Mouse (Mus musculus) forebrain, embryonic 13.5 days (tissue): ENCODE measurements around the gene St8sia2. TPM values are rescaled to one million over a fixed set of nuclear protein-coding genes. Genes with fewer than 3 reads are reported as not detected.
A peak's percentile ranks its signal among the peaks of the same experiment; 100 is the strongest.

Experiments
- ATAC-seq: fragments of 200-750 bp; cut with Nextera tagmentation; 2 replicates; pipeline ENCODE4 v1.8.0; 2017
- H3K27ac ChIP-seq: fragments of 300-500 bp; sonication (generic); 2 replicates; pipeline ENCODE4 v1.5.1; 2015; ENCODE audit warnings: inconsistent platforms, mild to moderate bottlenecking, moderate library complexity
- H3K27me3 ChIP-seq: fragments of 300-500 bp; sonication (generic); 2 replicates; pipeline ENCODE4 v1.6.1; 2015; ENCODE audit warnings: mild to moderate bottlenecking, inconsistent platforms
- H3K36me3 ChIP-seq: fragments of 300-500 bp; sonication (generic); 2 replicates; pipeline ENCODE4 v1.6.1; 2015; ENCODE audit warnings: mild to moderate bottlenecking, inconsistent platforms; ENCODE audit not compliant: poor library complexity, severe bottlenecking
- H3K4me1 ChIP-seq: fragments of 300-500 bp; sonication (generic); 2 replicates; pipeline ENCODE4 v1.6.1; 2015; ENCODE audit warnings: inconsistent platforms
- H3K4me2 ChIP-seq: fragments of 300-500 bp; sonication (generic); 2 replicates; pipeline ENCODE4 v1.6.1; 2015; ENCODE audit warnings: inconsistent platforms, mild to moderate bottlenecking, moderate library complexity
- H3K4me3 ChIP-seq: fragments of 300-500 bp; sonication (generic); 2 replicates; pipeline ENCODE4 v1.5.1; 2015; ENCODE audit warnings: mild to moderate bottlenecking, inconsistent platforms
- H3K9ac ChIP-seq: fragments of 300-500 bp; sonication (generic); 2 replicates; pipeline ENCODE4 v1.6.1; 2015; ENCODE audit warnings: mild to moderate bottlenecking, inconsistent platforms
- H3K9me3 ChIP-seq: fragments of 300-500 bp; sonication (generic); replicated peaks from 2 replicates; pipeline ENCODE4 v1.6.1; 2016; ENCODE audit warnings: inconsistent platforms
- WGBS: fragments of 180-500 bp; shearing (Covaris S2); methylation state at CpG from one replicate; pipeline ENCODE4 v1.1.7; 2015; 5-methylcytosine and 5-hydroxymethylcytosine counted together
- polyA plus RNA-seq: library from polyadenylated mRNA; unstranded; fragments of >200 nt; fragmentation: Nextera tagmentation; extraction: Ambion mirVana; gene quantifications from 2 replicates; pipeline ENCODE4 v1.2.1, GENCODE M21; 2015

Gene St8sia2
- polyA plus RNA-seq, 1 experiment from 2014 or later, result 53.2 TPM

DNA sequence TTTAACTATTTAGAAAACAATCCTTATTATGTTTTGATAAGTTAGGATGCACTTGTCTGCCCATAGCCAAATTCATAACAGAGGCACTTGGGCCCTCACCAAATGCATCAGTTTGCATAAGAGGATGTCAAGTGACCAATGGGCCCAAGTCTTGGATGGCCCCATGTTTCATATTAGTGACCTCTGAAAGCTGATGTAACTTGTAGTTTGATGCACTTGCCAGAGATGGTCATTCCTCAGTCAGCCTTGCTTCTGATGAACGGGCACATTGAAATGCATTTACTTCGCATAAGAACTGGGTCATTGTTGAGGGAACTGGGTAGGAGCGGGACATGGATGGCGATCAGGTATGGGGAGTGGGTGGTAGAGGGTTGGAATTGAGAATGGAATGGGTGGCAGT lies 102.6 kb downstream of the St8sia2 start:
- H3K9me3 ChIP-seq, result no peaks in the 10 kb centered on the region
- H3K4me1 ChIP-seq, result peaks cover 13% of the 10 kb centered on the region
- H3K27me3 ChIP-seq, result peaks cover 22% of the 10 kb centered on the region
- 90% methylated on average over 4 of the region's 4 CpGs for WGBS
- no peak overlapping the region for H3K4me3 ChIP-seq
- H3K9ac ChIP-seq, result no peak overlapping the region
- no peak overlapping the region for H3K27ac ChIP-seq
- ATAC-seq, result no peak
- H3K4me2 ChIP-seq, result no peak overlapping the region
- no peaks in the 10 kb centered on the region for H3K36me3 ChIP-seq

GRCm38 (mm10) chr7:73909432-73910205 lies 103.9 kb downstream of the St8sia2 start:
- no peak for ATAC-seq
- Histone ChIP-seq H3K9ac (no peak overlapping the region), H3K4me2 (no peak overlapping the region), H3K27ac (no peak overlapping the region), H3K4me3 (no peak overlapping the region), H3K36me3 (no peaks in the 10 kb centered on the region), H3K4me1 (peaks cover 13% of the 10 kb centered on the region), H3K9me3 (no peaks in the 10 kb centered on the region), H3K27me3 (peaks cover 10% of the 10 kb centered on the region; the same call in 1 of the 2 replicates)
- WGBS, result 81% methylated on average over 5 of the region's 5 CpGs

DNA sequence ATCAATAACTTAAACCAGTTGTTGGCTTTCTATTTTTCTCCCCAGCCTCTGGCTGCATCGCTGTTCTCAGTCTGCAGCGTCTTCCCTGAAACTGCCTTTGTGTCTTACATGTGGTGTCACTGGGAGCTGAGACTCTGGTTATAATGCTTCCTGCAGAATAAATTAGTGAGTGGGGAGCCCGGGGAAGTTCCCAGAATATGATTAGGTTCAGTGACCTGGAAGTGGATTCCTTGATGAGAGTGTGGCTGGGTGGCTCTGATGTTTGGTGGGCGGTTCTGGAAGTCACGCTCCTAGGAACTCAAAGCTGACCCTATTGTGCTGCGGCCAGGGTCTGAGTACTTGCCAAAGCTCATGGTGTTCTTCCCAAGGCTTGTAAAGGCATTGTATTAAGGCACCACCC lies 119.0 kb downstream of the St8sia2 start:
- WGBS, result 21% methylated on average over 6 of the region's 6 CpGs
- Histone ChIP-seq H3K9me3 (no peaks in the 10 kb centered on the region), H3K4me3 (no peak overlapping the region), H3K9ac (no peak overlapping the region), H3K4me1 (no peaks in the 10 kb centered on the region; the same call in 1 of the 2 replicates), H3K27me3 (no peaks in the 10 kb centered on the region), H3K27ac (no peak overlapping the region), H3K4me2 (no peak overlapping the region), H3K36me3 (no peaks in the 10 kb centered on the region)
- ATAC-seq, result no peak

GRCm38 (mm10) chr7:73891830-73892229 lies 121.7 kb downstream of the St8sia2 start:
- WGBS, result 81% methylated on average over 5 of the region's 5 CpGs
- H3K36me3 ChIP-seq, result no peaks in the 10 kb centered on the region
- no peaks in the 10 kb centered on the region for H3K27me3 ChIP-seq
- H3K4me1 ChIP-seq, result no peaks in the 10 kb centered on the region; the same call in 1 of the 2 replicates
- no peak overlapping the region for H3K4me2 ChIP-seq
- H3K4me3 ChIP-seq, result no peak overlapping the region
- H3K9me3 ChIP-seq, result no peaks in the 10 kb centered on the region
- no peak for ATAC-seq
- no peak overlapping the region for H3K9ac ChIP-seq
- H3K27ac ChIP-seq, result no peak overlapping the region

DNA sequence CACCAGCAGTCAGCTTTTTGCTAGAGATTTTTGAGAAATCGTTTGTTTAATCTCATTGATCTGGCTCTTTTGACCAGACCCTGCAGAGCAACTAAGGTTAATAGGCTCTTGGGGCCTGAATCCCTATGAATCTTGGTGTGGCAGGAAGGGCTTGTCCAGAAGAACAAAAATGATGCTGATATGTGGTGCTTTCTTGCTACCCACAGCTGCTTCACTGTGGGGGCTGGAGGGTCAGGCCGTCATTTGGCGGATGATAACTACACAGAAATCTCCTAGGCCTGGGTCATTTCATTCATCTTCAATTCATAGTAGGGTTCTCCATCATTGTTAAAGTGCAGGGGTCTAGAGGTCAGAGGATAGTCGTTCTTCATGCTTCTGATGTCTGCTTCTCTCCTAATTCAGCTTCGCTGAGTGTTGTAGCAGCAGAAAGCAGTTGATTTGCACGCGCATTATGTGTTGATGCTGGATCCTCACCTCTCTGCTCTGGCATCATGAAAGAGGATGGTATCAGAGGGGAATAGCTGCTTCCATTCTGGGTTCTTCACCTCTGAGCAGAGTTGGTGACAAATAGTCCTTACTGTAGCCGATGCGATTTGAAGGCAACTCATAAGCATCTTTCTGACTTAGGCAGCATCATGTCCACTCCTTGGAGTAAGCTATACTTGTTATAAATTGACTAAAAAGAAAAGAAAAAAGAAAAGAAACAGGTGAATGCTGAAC lies 122.4 kb downstream of the St8sia2 start:
- no peak overlapping the region for H3K4me2 ChIP-seq
- ATAC-seq, result peak; percentile 39; the same call in 1 of the 2 replicates
- 85% methylated on average over 9 of the region's 9 CpGs for WGBS

GRCm38 (mm10) chr7:73890466-73890865 lies 123.0 kb downstream of the St8sia2 start:
- H3K36me3 ChIP-seq, result no peaks in the 10 kb centered on the region
- H3K4me1 ChIP-seq, result no peaks in the 10 kb centered on the region; the same call in 1 of the 2 replicates
- no peak overlapping the region for H3K4me3 ChIP-seq
- no peaks in the 10 kb centered on the region for H3K9me3 ChIP-seq
- H3K4me2 ChIP-seq, result no peak overlapping the region
- WGBS, result 83% methylated on average over 5 of the region's 5 CpGs
- no peak overlapping the region for H3K9ac ChIP-seq
- H3K27ac ChIP-seq, result no peak overlapping the region
- H3K27me3 ChIP-seq, result no peaks in the 10 kb centered on the region
- peak; percentile 48; the same call in 1 of the 2 replicates for ATAC-seq

More for the DNA sequence above, 122.4 kb downstream of the St8sia2 start:
- Histone ChIP-seq H3K36me3 (no peaks in the 10 kb centered on the region), H3K4me3 (no peak overlapping the region), H3K9me3 (no peaks in the 10 kb centered on the region), H3K4me1 (no peaks in the 10 kb centered on the region; the same call in 1 of the 2 replicates), H3K27me3 (no peaks in the 10 kb centered on the region), H3K9ac (no peak overlapping the region), H3K27ac (no peak overlapping the region)
